Mouse (Mus musculus): ENCODE measurements around the gene Olfr781.
"Not testable (repeated sequence)": the region's sequence is repeated elsewhere in the genome, so short reads cannot be mapped to it uniquely, and the experiment has no call there.

The Olfr781 gene

GRCm38 (mm10) chr10:129328554-129328953 is at the start of gene Olfr781:
Gene Olfr781, plus strand, starts transcription at chr10:129328854.
- DNase-seq: no peak

- DNase-seq: not testable (repeated sequence)
These were observed 15.7 kb upstream of the Olfr781 start for GRCm38 (mm10) chr10:129312973-129313372.

DNA sequence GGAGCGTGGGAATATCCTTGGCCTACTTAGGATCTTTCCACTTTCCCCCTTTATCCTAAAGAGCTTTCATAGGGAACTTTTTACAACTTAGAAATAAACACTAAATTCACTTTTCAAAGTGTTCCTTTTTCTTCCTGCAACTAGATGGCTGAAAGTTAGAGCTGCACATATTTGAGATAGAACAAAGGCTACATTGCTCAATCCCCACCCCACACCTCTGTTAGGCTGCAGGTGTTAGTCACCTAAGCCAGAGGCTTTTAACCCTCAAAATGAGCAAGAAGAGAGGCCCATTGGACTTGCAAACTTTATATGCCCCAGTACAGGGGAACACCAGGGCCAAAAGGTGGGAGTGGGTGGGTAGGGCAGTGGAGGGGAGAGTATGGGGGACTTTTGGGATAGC is 15.1 kb upstream of the Olfr781 start:
- not testable (repeated sequence) for DNase-seq

GRCm38 (mm10) chr10:129317817-129318216 is 10.8 kb upstream of the Olfr781 start, which contains the start of gene Olfr780:
Gene Olfr780, plus strand, starts transcription at chr10:129318117.
- DNase-seq: no peak

GRCm38 (mm10) chr10:129348550-129348949 is 19.9 kb downstream of the Olfr781 start, which contains the start of gene Olfr782:
Gene Olfr782, plus strand, starts transcription at chr10:129348850.
- no peak for DNase-seq

DNA sequence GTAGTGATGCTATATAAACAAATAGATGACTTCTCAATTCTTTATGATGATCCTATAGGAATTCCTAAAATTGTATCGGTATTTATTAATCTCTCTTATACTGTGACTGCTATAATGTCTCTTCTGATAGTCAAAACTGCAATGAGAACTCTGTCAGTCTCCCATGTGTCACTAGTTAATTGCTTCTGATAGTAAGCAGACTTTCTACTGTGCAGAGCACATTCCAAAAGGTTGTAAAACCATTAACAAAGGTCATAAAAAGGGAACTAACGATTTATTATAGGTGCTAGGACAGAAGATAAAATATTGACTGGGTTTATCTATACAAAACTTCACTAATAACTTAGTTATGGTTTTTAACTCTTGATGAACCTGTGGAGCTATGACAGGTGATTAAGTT is 23.8 kb downstream of the Olfr781 start:
- not testable (repeated sequence) for DNase-seq

DNA sequence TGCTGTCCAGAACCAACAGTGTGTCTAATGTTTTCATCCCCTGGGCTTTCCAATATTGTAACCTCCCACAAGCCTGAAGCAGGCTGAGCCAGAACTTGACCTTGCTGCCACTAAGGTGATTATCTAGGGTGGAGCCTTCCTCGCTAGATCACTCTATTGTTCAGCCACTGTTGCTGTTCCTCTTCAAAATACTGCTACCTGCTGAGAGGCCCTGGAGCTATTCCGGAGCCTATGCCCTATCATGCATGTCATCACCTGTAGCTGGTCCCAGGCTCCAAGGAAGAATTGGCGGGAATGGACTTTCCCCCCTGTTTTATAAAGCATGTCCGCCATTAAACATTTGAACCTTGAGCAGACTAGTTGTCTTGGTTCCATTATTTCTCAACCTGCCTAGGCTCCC is 27.8 kb downstream of the Olfr781 start:
- DNase-seq: not testable (repeated sequence)

DNA sequence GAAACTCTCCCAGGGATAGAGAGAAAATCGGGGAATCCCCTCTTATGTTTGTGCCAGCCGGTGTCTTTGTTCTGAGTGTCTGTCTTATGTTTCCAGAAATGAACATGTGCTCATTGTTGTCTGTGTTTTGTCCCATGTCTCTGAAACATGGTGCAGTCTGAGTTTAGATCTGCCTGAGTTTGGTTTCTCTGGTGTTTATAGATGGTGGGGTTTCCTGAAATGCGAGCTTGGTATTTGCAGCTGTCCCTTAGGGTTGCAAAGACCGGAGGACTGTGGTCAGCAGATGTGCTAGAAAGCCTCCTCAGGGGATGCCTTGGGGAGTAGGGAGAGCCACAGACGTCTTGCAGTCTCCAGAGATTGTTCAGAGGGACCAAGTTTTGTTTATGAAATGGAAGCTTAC is 28.7 kb downstream of the Olfr781 start:
- DNase-seq: no peak

- not testable (repeated sequence) for DNase-seq
These were observed 45.4 kb downstream of the Olfr781 start for GRCm38 (mm10) chr10:129374051-129374450.

Measured in thymus, postnatal 14 days (tissue).